Mouse (Mus musculus) heart, adult 8-10 months (tissue): ENCODE measurements around the gene Krtap24-1. TPM values are rescaled to one million over a fixed set of nuclear protein-coding genes. Genes with fewer than 3 reads are reported as not detected.

ENCODE experiments used
- DNase-seq: peaks from one replicate; pipeline ENCODE4 v3.0.0; 2022; ENCODE audit warnings: low spot score
- total RNA-seq, 4 experiments: library from RNA; stranded (reverse); gene quantifications; 2 replicates each; pipeline ENCODE4 v1.2.4; 2022

Krtap24-1 gene
- total RNA-seq, 4 experiments from 2014 or later = not detected

DNA sequence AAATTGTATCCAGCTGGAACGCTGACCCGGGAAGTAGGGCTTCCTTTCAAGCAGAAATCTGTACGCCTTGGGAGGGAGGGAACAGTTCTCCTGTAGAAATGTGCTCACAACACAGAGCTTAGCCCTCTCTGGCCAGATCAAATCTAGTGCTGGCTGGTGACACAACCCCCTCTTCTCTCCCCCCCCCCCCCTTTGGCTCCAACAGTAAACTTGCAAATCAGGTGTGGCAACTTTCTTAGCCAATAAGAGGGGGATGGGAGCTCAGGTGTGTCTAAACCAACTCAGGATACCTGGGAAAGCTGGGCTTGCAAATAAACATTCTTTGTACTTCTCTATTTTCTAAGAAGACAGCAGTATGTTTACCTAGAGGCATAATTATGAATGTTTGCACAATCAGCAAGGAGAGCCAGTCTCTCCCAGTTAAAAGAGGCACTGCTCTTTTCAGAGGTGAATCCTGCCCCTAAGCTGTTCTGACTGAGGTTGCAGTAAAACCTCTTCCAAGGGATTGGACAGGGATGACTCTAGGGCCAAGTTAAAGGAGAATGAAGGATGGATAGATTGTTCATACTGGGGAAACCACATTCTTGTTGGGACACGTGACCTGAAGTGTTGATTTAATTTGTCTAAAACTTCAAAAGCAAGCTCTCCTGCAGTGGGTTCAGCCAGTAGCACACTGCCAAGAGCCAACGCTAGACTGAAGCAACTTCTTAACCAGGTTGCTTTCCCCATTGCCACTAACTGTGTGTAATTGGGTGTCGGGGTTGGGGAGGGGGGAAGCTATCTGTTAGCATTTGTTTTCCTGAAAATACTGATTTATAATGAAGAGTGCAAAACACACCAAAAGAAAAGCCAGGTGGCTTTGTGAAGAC lies 48.8 kb downstream of the Krtap24-1 start, which contains the start of gene Cldn8:
Gene Cldn8 (minus strand): TSS at position 139 of the 869 bp plus-strand sequence.
- no peak for DNase-seq

DNA sequence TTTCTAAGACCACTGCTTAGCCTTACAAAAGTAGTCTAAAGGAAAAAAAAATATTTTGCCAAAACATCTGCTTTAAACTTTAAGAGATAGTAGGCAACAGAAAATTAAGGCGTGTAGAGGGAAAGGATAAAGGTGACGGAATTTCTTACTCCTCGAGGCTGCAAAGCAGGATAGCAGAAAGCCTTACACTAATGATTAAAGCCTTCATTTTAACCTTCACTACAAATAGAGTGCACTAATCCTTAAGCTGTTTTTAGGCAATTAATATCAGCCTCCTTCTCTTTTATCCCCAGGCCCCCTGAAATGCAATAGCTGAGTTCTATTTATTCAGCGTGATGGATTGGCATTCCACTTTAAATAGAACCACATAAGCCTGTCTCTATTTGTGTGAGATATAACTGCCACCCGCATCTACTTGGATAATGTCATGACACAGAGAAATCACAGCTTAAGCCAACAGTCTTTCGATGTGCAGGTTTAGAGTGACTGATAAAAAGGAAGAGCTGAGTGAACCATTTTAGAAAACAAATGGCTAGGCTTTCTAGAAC lies 50.4 kb downstream of the Krtap24-1 start:
- no peak for DNase-seq

Other genes with a start within 250 kb of the Krtap24-1 start
- not detected for gene Cldn17, start 105.3 kb downstream of the Krtap24-1 start, total RNA-seq
- gene Cldn8, start 49.1 kb downstream of the Krtap24-1 start, total RNA-seq = not detected
- gene 2310079G19Rik, start 15.4 kb upstream of the Krtap24-1 start, total RNA-seq = not detected
- not detected for gene Krtap26-1, start 35.5 kb upstream of the Krtap24-1 start, total RNA-seq
- not detected for gene Krtap27-1, start 59.4 kb upstream of the Krtap24-1 start, total RNA-seq
- gene 2310061N02Rik, start 95.7 kb upstream of the Krtap24-1 start, total RNA-seq = not detected
- gene Krtap13-1, start 116.6 kb upstream of the Krtap24-1 start, total RNA-seq = not detected
- gene Krtap13, start 139.4 kb upstream of the Krtap24-1 start, total RNA-seq = not detected
- gene 2310034C09Rik, start 146.6 kb upstream of the Krtap24-1 start, total RNA-seq = not detected
- not detected for gene 2310057N15Rik, start 161.9 kb upstream of the Krtap24-1 start, total RNA-seq
- not detected for gene Gm5965, start 165.6 kb upstream of the Krtap24-1 start, total RNA-seq
- not detected for gene Gm20741, start 199.9 kb upstream of the Krtap24-1 start, total RNA-seq
- not detected for gene Krtap15, start 207.9 kb upstream of the Krtap24-1 start, total RNA-seq
- gene Krtap14, start 213.9 kb upstream of the Krtap24-1 start, total RNA-seq = not detected